Mouse (Mus musculus) stomach, postnatal 0 days (tissue): ENCODE results near the gene Dsn1.

Experiments
- CTCF ChIP-seq: IDR thresholded peaks from 2 replicates; pipeline ENCODE4 v1.5.1; 2016; ENCODE audit warnings: antibody characterized with exemption, low read depth, mild to moderate bottlenecking, moderate library complexity
- EP300 ChIP-seq: optimal IDR thresholded peaks from 2 replicates; pipeline ENCODE3; 2016; ENCODE audit warnings: antibody characterized with exemption

DNA sequence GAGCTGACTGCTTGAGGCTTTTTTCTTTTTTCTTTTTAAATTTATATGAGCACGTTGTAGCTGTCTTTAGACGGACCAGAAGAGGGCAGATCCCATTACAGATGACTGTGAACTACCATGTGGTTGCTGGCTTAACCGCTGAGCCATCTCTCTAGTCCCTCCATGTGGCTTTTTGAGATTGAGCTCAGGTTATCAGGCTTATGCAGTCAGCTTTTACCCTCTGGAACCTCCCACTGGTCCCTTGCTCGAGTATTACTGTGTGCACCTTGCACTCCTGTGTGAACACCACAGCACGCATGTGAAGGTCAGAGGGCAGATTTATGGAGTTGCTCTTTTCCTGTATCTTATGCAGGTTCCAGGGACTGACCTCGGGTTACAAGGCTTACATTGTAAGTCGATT, 50.6 kb downstream of the Dsn1 start:
- TF ChIP-seq CTCF (no peak), EP300 (no peak)
